Mouse (Mus musculus) lung, postnatal 0 days (tissue): ENCODE data around the gene Mag. TPM values are rescaled to one million over a fixed set of nuclear protein-coding genes. Genes with fewer than 3 reads are reported as not detected.

Source experiments
- ATAC-seq: fragments of 200-750 bp; cut with Nextera tagmentation; 2 replicates; pipeline ENCODE4 v1.8.0; 2017; ENCODE audit warnings: moderate library complexity
- DNase-seq: peaks from one replicate; pipeline ENCODE4 v3.0.0-alpha.2; 2016; ENCODE audit warnings: low spot score
- H3K27ac ChIP-seq: fragments of 300-500 bp; sonication (generic); 2 replicates; pipeline ENCODE4 v1.5.1; 2014; ENCODE audit warnings: antibody characterized with exemption, mild to moderate bottlenecking, low read length, mixed read lengths
- H3K27me3 ChIP-seq: fragments of 300-500 bp; sonication (generic); replicated peaks from 2 replicates; pipeline ENCODE4 v1.6.1; 2014; ENCODE audit warnings: low read length, mixed read lengths; ENCODE audit not compliant: insufficient read depth
- H3K36me3 ChIP-seq: fragments of 300-500 bp; sonication (generic); 2 replicates; pipeline ENCODE4 v1.6.1; 2014; ENCODE audit warnings: low read length, mixed read lengths; ENCODE audit not compliant: insufficient read depth
- H3K4me1 ChIP-seq: fragments of 300-500 bp; sonication (generic); 2 replicates; pipeline ENCODE4 v1.6.1; 2014; ENCODE audit warnings: antibody characterized with exemption, low read depth, low read length, mixed read lengths; ENCODE audit not compliant: insufficient read depth
- H3K4me2 ChIP-seq: fragments of 300-500 bp; sonication (generic); replicated peaks from 2 replicates; pipeline ENCODE4 v1.6.1; 2014; ENCODE audit warnings: low read depth, mild to moderate bottlenecking, low read length, moderate library complexity, mixed read lengths
- H3K4me3 ChIP-seq: fragments of 300-500 bp; sonication (generic); 2 replicates; pipeline ENCODE4 v1.5.1; 2014; ENCODE audit warnings: low read depth, low read length
- H3K9ac ChIP-seq: fragments of 300-500 bp; sonication (generic); replicated peaks from 2 replicates; pipeline ENCODE4 v1.6.1; 2014; ENCODE audit warnings: low read depth, mild to moderate bottlenecking
- H3K9me3 ChIP-seq: fragments of 300-500 bp; sonication (generic); 2 replicates; pipeline ENCODE4 v1.6.1; 2016; ENCODE audit warnings: low read length, mixed read lengths
- CTCF ChIP-seq: IDR thresholded peaks from 2 replicates; pipeline ENCODE4 v1.5.1; 2016; ENCODE audit warnings: antibody characterized with exemption, mild to moderate bottlenecking
- EP300 ChIP-seq: IDR thresholded peaks from 2 replicates; pipeline ENCODE4 v1.6.1; 2016; ENCODE audit warnings: antibody characterized with exemption, mild to moderate bottlenecking, control low read depth
- WGBS: fragments of 180-500 bp; shearing (Covaris S2); extraction: QIAGEN DNeasy Blood & Tissue Kit; methylation state at CpG from one replicate; pipeline ENCODE4 v1.1.7; 2014; 5-methylcytosine and 5-hydroxymethylcytosine counted together
- polyA plus RNA-seq: library from polyadenylated mRNA; unstranded; fragments of >200 nt; fragmentation: Nextera tagmentation; extraction: Ambion mirVana; gene quantifications from 2 replicates; pipeline ENCODE4 v1.2.1, GENCODE M21; 2015

Gene Mag
- 1.2 and 1.8 TPM in 2 replicates for polyA plus RNA-seq

DNA sequence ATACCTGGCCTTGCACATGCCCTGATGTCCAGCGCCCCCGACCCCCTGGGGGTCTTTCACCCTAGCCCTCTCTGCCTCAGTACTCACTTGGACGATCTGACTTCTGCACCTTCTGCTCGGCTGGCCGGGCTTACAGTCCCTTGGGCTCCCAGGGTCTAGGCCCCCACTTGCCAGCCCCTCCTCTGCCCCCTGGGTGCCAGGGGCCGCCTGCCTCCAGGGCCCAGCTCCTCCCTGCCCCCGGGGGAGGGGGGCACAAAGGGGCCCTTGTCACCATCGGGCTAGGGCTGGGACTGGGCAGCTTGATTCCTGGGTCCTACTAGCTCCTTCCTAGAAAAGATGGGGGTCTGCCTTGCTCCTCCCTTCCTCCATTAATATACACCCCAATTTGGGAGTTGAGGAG lies at the start of gene Mag:
TSS of gene Mag (minus strand) at position 142 of the 400 bp plus-strand sequence.
- H3K4me2 ChIP-seq: no peak within 1 kb of the TSS
- H3K36me3 ChIP-seq: no peaks in the 10 kb centered on the region
- H3K9ac ChIP-seq: no peak within 1 kb of the TSS
- 0 out of 2 replicates have a peak, but pooled peaks cover 3% of the 10 kb centered on the region for H3K4me1 ChIP-seq
- TF ChIP-seq CTCF (no peak), EP300 (no peak)
- no peak for ATAC-seq
- H3K27me3 ChIP-seq: no peaks in the 10 kb centered on the region
- WGBS: 72% methylated on average over 8 of the region's 8 CpGs
- H3K4me3 ChIP-seq: no peak within 1 kb of the TSS
- no peak for DNase-seq
- H3K27ac ChIP-seq: no peak within 1 kb of the TSS
- H3K9me3 ChIP-seq: no peaks in the 10 kb centered on the region

DNA sequence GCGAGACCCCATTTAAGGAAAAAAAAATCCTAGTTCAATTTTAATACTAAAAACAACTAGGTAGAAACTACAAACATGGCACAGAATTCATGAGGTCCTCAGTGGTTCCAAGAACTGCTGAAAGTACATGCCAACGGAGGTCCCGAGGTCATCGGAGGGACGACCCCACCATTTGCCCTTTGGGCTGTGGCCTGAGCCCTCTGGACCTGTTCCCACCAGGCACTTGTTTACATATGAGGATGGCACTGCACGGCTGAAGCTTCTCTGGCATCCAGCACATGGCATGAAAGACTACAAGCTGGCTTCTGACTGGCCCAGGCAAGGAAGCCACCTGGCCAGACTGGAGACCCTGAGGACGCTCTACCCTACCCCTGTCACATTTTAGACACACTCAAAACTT lies 49.7 kb upstream of the Mag start:
- 79% methylated on average over 7 of the region's 7 CpGs for WGBS
- no peak overlapping the region for H3K4me2 ChIP-seq
- no peak overlapping the region for H3K9ac ChIP-seq

DNA sequence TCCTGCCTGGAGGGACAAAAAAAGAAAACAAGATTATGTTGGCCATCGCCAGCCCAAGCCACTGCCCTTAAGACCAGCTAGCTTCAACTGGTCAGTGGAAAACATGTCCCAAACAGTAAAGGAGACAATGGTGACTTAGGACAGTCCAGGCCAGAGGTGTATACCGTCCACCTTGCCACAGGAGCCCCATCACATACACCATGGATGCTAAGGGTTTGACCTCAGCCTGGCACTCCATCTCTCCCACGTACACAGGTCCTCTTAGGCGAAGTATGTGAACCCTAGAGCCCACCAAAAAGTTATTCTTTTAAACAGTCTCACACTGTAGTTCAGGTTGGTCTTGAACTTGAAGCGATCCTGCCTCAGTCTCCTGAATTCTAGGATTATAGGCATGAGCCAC lies 48.2 kb upstream of the Mag start:
- Histone ChIP-seq H3K4me1 (peaks cover 8% of the 10 kb centered on the region), H3K36me3 (no peaks in the 10 kb centered on the region), H3K9me3 (no peaks in the 10 kb centered on the region), H3K9ac (no peak overlapping the region), H3K27me3 (no peaks in the 10 kb centered on the region), H3K27ac (no peak overlapping the region), H3K4me3 (no peak overlapping the region), H3K4me2 (no peak overlapping the region)
- no peak for ATAC-seq
- no peak for DNase-seq
- TF ChIP-seq CTCF (no peak), EP300 (no peak)
- 91% methylated on average over 5 of the region's 5 CpGs for WGBS

More for the DNA sequence above, 49.7 kb upstream of the Mag start:
- no peak overlapping the region for H3K27ac ChIP-seq
- DNase-seq: no peak
- no peak overlapping the region for H3K4me3 ChIP-seq
- TF ChIP-seq EP300 (no peak), CTCF (no peak)
- no peaks in the 10 kb centered on the region for H3K4me1 ChIP-seq
- no peaks in the 10 kb centered on the region for H3K27me3 ChIP-seq
- no peaks in the 10 kb centered on the region for H3K36me3 ChIP-seq
- ATAC-seq: no peak
- H3K9me3 ChIP-seq: no peaks in the 10 kb centered on the region

DNA sequence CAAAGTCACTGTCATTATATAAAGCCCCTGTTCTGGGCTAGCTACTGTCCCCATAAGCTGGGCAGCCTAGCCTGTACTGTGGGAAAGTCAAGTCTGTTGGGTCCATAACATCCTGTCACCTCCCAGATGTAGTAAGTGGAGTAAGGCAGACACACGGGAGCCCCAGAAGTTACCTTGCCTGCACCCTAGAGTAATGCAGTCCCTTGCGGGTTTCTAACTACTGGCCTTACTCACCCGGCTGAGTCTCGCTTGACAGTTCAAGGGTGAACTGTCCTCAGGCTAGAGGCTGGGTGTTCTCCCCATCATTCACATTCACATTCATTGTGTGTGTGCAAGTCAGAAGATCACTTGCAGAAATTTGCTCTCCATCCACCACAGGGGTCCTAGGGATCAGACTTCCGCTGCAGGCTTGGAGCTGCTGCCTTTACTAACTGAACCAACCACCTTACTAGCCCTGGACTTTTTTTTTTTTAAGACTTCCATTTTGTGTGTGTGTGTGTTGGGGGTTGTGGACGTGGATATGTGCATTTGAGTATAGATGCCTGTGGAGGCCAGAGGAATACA lies 45.2 kb upstream of the Mag start:
- no peaks in the 10 kb centered on the region for H3K9me3 ChIP-seq
- H3K27ac ChIP-seq: no peak overlapping the region
- H3K36me3 ChIP-seq: no peaks in the 10 kb centered on the region
- H3K4me3 ChIP-seq: no peak overlapping the region
- H3K4me1 ChIP-seq: peaks cover 17% of the 10 kb centered on the region
- no peak overlapping the region for H3K4me2 ChIP-seq
- TF ChIP-seq CTCF: no peak
- no peak for TF ChIP-seq EP300
- 92% methylated on average over 6 of the region's 6 CpGs for WGBS
- no peaks in the 10 kb centered on the region for H3K27me3 ChIP-seq
- no peak for DNase-seq
- H3K9ac ChIP-seq: no peak overlapping the region
- no peak for ATAC-seq

DNA sequence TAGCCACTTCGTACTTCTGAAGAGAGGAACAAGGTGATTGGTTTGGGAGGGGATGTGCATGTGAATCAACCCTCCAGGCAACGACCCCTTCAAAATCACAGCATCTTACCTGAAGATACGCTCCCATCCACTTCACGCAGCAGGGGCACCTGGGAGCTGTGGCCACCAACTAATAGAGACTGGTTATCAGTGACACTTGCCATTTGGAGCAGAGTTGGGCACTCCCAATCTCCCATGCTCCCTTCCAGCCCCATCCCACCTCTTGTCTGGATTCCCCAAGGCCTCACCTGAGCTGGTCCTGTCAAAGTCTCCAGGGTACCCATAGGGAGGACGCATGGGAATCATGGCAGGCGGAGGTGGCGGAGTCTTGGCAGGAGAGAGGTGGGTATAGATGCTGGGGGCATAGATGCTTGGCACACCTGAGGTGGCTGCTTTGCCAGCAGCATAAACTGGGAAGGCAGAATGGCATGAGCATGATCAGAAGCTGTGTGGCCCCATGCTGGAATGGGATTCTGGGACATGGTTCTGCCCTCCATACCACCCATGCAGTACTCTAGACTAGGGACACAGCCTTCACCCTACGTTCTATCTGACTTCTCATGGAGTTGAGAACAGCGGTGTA lies 44.3 kb upstream of the Mag start:
- Histone ChIP-seq H3K27ac (no peak overlapping the region), H3K9ac (no peak overlapping the region), H3K4me1 (peaks cover 17% of the 10 kb centered on the region), H3K27me3 (no peaks in the 10 kb centered on the region), H3K9me3 (no peaks in the 10 kb centered on the region), H3K4me2 (no peak overlapping the region), H3K36me3 (no peaks in the 10 kb centered on the region; the same call in 1 of the 2 replicates), H3K4me3 (no peak overlapping the region)
- ATAC-seq: no peak
- no peak for TF ChIP-seq EP300
- TF ChIP-seq CTCF: no peak
- WGBS: 94% methylated on average over 9 of the region's 9 CpGs
- DNase-seq: no peak

DNA sequence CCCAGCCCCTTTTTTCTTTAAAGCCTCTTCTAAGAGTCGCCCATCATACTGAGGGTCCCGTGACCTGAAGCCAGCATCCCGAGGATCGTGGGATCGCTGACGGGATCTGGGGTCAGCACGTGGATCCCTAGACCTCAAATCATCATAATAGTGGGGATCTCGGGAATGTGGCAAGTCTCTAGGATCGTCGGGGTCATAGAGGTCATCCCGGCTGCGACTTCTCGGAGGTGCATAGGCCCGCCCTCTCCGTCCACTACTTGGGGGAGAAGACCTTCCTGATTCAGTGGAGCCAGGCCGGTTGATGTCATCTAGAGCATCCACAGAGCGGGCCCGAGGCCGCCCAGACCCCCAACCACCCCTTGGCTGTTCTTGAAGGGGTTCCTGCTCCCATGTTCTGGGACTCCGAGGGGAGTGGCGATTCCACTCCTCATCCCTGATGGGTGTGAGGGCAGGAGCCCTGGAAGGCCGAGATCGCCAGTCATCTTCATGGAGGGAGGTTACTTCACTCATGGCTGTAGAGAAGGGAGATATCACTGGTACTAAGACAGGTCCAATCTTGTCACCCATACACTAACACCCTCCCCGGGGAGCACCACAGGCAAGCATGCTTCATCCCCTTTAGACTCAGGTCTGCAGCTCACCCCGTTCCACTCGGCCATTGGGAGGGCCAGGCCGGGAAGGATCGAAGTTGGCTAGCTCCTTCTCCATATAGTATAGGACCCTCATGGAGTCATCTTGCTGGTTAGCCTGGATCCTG lies 43.6 kb upstream of the Mag start:
- WGBS: 68% methylated on average over 28 of the region's 28 CpGs
- Histone ChIP-seq H3K27me3 (no peaks in the 10 kb centered on the region), H3K36me3 (peaks cover 4% of the 10 kb centered on the region; the same call in 1 of the 2 replicates), H3K9ac (peak overlapping the region; percentile 98), H3K27ac (peak overlapping the region; percentile 98), H3K9me3 (no peaks in the 10 kb centered on the region), H3K4me1 (peaks cover 17% of the 10 kb centered on the region), H3K4me3 (peak overlapping the region; percentile 96), H3K4me2 (peak overlapping the region; percentile 78)
- ATAC-seq (no peak), DNase-seq (no peak)
- TF ChIP-seq EP300 (no peak), CTCF (no peak)
